Mouse (Mus musculus) lung, postnatal 0 days (tissue): ENCODE data around the gene Ccpg1.

Experiments used
- CTCF ChIP-seq: IDR thresholded peaks from 2 replicates; pipeline ENCODE4 v1.5.1; 2016; ENCODE audit warnings: antibody characterized with exemption, mild to moderate bottlenecking
- EP300 ChIP-seq: IDR thresholded peaks from 2 replicates; pipeline ENCODE4 v1.6.1; 2016; ENCODE audit warnings: antibody characterized with exemption, mild to moderate bottlenecking, control low read depth

DNA sequence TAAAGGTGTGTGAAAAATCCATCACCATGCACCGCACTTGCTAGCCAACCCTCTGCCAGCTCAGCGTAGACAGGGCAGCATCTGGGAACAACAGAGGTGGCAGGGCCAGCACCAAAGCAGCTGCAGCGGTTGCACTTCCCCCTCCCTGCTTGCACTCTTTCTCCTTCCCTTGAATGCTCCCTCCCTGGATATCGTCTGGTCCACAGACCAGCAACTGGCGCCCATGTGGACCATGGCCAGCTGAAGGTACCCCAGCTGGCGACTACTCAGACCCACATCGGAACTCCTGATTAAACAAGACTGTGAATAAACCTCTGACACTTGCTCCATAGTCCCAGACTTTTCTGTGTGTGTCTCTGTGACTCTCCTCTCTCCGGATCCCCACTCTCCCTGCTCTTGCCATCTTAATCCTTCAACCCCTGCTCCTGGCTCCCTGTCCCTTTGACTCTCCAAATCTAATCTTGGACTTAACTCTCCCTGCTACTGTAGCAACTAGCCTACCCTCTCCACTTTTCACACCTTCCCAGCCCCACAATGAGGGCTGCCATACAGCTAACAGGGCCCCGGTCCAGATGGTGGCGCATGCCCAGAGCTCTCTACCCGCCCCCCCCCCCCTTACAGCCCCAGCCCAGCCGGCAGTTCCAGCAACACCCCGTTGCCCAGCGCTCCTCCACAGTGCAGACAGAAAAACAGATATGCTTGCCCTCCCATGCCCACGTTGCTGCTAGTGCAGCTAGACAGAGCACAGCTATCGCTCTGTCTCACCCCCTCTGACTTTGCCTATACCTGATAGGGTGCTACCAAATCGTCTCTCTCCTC, 40.8 kb downstream of the Ccpg1 start:
- no peak for TF ChIP-seq CTCF
- no peak for TF ChIP-seq EP300
